Mouse (Mus musculus) heart, embryonic 14.5 days (tissue): ENCODE results near the gene Krtap5-1. TPM values are rescaled to one million over a fixed set of nuclear protein-coding genes. Genes with fewer than 3 reads are reported as not detected.
A peak's percentile ranks its signal among the peaks of the same experiment; 100 is the strongest.
"Not testable (repeated sequence)": the region's sequence is repeated elsewhere in the genome, so short reads cannot be mapped to it uniquely, and the experiment has no call there.

Experiments used
- ATAC-seq: fragments of 200-750 bp; cut with Nextera tagmentation; 2 replicates; pipeline ENCODE4 v1.8.0; 2017; ENCODE audit warnings: low read depth, moderate TSS enrichment; ENCODE audit not compliant: insufficient number of reproducible peaks, insufficient read depth, low FRiP score
- H3K27ac ChIP-seq, 2 experiments: fragments of 200-500 bp in 1 of 2; fragments of 300-500 bp in 1 of 2; sonication (generic) in 1 of 2; replicated peaks in 1 of 2; 2 replicates each; pipeline ENCODE4 v1.5.1; 2012 to 2014; ENCODE audit warnings: low read depth in 2 of 2, low read length in 2 of 2, control low read depth in 1 of 2, mild to moderate bottlenecking in 1 of 2, mixed read lengths in 1 of 2; ENCODE audit not compliant: control insufficient read depth in 1 of 2, insufficient read depth in 1 of 2
- H3K27me3 ChIP-seq: fragments of 300-500 bp; sonication (generic); 2 replicates; pipeline ENCODE4 v1.6.1; 2014; ENCODE audit warnings: mild to moderate bottlenecking, low read length, control low read depth; ENCODE audit not compliant: control insufficient read depth, insufficient read depth
- H3K36me3 ChIP-seq: fragments of 300-500 bp; sonication (generic); 2 replicates; pipeline ENCODE4 v1.6.1; 2014; ENCODE audit warnings: mild to moderate bottlenecking, control low read depth, low read length, mixed read lengths; ENCODE audit not compliant: control insufficient read depth, insufficient read depth
- H3K4me1 ChIP-seq, 2 experiments: fragments of 200-500 bp in 1 of 2; fragments of 300-500 bp in 1 of 2; sonication (generic) in 1 of 2; 2 replicates each; pipeline ENCODE4 v1.6.1; 2012 to 2014; ENCODE audit warnings: low read length in 2 of 2, control low read depth in 1 of 2, mixed read lengths in 1 of 2; ENCODE audit not compliant: control insufficient read depth in 2 of 2, insufficient read depth in 2 of 2
- H3K4me2 ChIP-seq: fragments of 300-500 bp; sonication (generic); 2 replicates; pipeline ENCODE4 v1.6.1; 2014; ENCODE audit warnings: mild to moderate bottlenecking, low read length
- H3K4me3 ChIP-seq, 2 experiments: fragments of 200-500 bp in 1 of 2; fragments of 300-500 bp in 1 of 2; sonication (generic) in 1 of 2; 2 replicates each; pipeline ENCODE4 v1.5.1; 2012 to 2014; ENCODE audit warnings: low read length in 2 of 2, mild to moderate bottlenecking in 2 of 2, control low read depth in 1 of 2, low read depth in 1 of 2, moderate library complexity in 1 of 2; ENCODE audit not compliant: control insufficient read depth in 1 of 2, insufficient read depth in 1 of 2
- H3K9ac ChIP-seq: fragments of 300-500 bp; sonication (generic); 2 replicates; pipeline ENCODE4 v1.6.1; 2014; ENCODE audit warnings: mild to moderate bottlenecking, low read length
- H3K9me3 ChIP-seq: fragments of 300-500 bp; sonication (generic); 2 replicates; pipeline ENCODE4 v1.6.1; 2016; ENCODE audit warnings: low read length, control low read depth; ENCODE audit not compliant: control insufficient read depth
- WGBS: fragments of 180-500 bp; shearing (Covaris S2); extraction: QIAGEN DNeasy Blood & Tissue Kit; methylation state at CpG from one replicate; pipeline ENCODE4 v1.1.7; 2014; 5-methylcytosine and 5-hydroxymethylcytosine counted together
- polyA plus RNA-seq: library from polyadenylated mRNA; unstranded; fragments of >200 nt; fragmentation: Nextera tagmentation; extraction: Ambion mirVana; gene quantifications from 2 replicates; pipeline ENCODE4 v1.2.1, GENCODE M21; 2014

The Krtap5-1 gene
- polyA plus RNA-seq, 1 experiment from 2014 or later, result not detected

DNA sequence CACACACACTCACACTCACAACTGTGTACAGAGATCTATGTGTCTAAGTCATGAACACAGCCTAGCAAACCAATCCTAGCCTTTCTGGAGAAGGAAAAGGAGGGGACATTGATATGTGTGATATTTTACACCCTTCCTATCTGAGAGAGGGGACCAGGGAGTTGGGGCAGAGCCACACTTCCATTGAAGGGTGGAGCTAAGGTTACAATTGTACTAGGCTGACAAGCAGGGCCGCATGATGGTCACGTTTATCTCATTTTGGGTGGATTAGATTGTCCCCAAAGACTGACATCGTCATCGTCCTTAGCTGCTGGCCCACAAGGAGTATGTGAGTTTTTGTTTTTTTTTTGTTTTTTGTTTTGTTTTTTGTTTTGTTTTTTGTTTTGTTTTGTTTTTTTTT lies 34.4 kb upstream of the Krtap5-1 start:
- H3K9ac ChIP-seq, result no peak overlapping the region
- no peak overlapping the region for H3K4me2 ChIP-seq
- H3K4me1 ChIP-seq, result peaks cover 42 to 43% of the 10 kb centered on the region in 2 experiments
- no peak overlapping the region for H3K4me3 ChIP-seq
- H3K9me3 ChIP-seq, result no peaks in the 10 kb centered on the region
- no peaks in the 10 kb centered on the region for H3K36me3 ChIP-seq
- no peaks in the 10 kb centered on the region for H3K27me3 ChIP-seq
- H3K27ac ChIP-seq, result peak overlapping the region; percentile 90 to 94
- 61% methylated on average over 4 of the region's 4 CpGs for WGBS
- no peak for ATAC-seq

DNA sequence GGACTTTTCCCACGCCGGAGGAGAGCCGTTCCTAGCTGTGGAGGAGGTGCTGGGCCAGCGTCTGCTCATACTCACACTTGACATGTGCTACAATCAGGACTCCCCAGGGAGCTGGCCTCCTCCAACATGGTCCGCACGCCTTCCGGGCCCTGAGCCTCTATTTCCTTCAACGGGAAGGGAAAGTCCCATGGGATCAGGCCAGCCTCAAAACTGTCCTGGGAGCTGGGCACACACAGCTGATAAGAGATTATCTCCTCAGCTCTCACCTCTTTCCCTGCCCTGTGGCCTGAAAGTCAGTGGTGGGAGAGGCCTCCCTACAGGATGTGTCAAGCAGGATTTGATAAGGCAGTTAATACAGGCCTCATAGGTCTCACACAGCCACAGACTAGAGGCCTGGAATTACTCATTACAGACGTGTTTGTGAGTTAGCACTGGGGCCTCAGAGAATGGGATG lies 33.4 kb upstream of the Krtap5-1 start:
- ATAC-seq, result peak; percentile 90
- H3K27ac ChIP-seq, result peak overlapping the region; percentile 90 to 94
- no peak overlapping the region for H3K4me2 ChIP-seq
- no peak overlapping the region for H3K4me3 ChIP-seq
- no peaks in the 10 kb centered on the region for H3K27me3 ChIP-seq
- no peaks in the 10 kb centered on the region for H3K36me3 ChIP-seq
- peaks cover 42 to 43% of the 10 kb centered on the region in 2 experiments for H3K4me1 ChIP-seq
- peak overlapping the region; percentile 30; the same call in 1 of the 2 replicates for H3K9ac ChIP-seq
- no peaks in the 10 kb centered on the region for H3K9me3 ChIP-seq
- WGBS, result 3% methylated on average over 9 of the region's 9 CpGs

GRCm38 (mm10) chr7:142328507-142328906 lies 31.6 kb upstream of the Krtap5-1 start:
- no peaks in the 10 kb centered on the region for H3K27me3 ChIP-seq
- no peak for ATAC-seq
- no peak overlapping the region for H3K4me3 ChIP-seq
- no peaks in the 10 kb centered on the region for H3K36me3 ChIP-seq
- H3K4me1 ChIP-seq, result peaks cover 38 to 39% of the 10 kb centered on the region in 2 experiments
- H3K9ac ChIP-seq, result no peak overlapping the region
- peak overlapping the region; percentile 11 to 94; a peak in 3 of 4 replicates for H3K27ac ChIP-seq
- H3K9me3 ChIP-seq, result no peaks in the 10 kb centered on the region
- WGBS, result 72% methylated on average over 3 of the region's 3 CpGs
- H3K4me2 ChIP-seq, result no peak overlapping the region

DNA sequence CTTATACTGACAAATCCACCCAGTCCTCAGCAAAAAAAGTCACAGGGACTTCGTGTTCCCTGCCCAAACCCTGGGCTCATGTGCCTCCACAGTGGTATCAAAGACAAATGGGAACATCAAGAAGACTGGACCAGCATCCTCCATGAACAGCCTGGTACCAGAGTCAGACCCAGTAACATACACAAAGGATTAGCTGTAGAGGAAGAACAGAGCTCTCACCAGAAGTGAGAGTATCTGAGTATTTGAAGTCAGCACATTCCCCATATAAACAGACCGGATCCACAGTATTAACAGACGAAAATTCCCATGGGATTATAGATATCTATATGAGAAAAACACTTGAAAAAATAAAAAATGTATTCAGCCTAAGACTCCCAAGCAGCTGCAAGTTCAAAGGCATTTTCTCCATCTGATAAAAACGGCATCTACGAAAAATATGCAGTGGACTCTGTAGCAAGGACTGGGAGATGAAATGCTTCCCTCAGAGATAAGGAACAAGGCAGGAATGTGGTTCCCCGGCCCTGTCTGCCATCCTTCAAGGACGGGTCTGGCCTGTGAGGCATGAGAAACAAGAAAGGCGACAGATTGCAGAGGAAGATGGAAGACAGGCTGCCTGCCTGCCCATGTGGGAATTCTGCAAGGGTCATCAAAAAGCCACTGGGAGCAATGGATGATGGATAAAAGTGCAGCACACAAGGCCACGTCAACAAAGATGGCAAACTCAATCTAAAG lies 30.0 kb upstream of the Krtap5-1 start:
- Histone ChIP-seq H3K4me2 (no peak overlapping the region), H3K4me3 (no peak overlapping the region), H3K4me1 (peaks cover 35 to 39% of the 10 kb centered on the region in 2 experiments), H3K27me3 (no peaks in the 10 kb centered on the region), H3K27ac (peak overlapping the region; percentile 46 to 94), H3K36me3 (no peaks in the 10 kb centered on the region), H3K9me3 (no peaks in the 10 kb centered on the region), H3K9ac (no peak overlapping the region)
- ATAC-seq, result no peak
- WGBS, result 25% methylated on average over 9 of the region's 9 CpGs

- Histone ChIP-seq H3K4me2 (no peak overlapping the region), H3K9ac (no peak overlapping the region), H3K27me3 (no peaks in the 10 kb centered on the region), H3K9me3 (no peaks in the 10 kb centered on the region), H3K4me3 (no peak overlapping the region), H3K27ac (no peak overlapping the region), H3K36me3 (no peaks in the 10 kb centered on the region), H3K4me1 (peaks cover 15 to 27% of the 10 kb centered on the region in 2 experiments)
- whole genome bisulfite sequencing, result 76% methylated on average over 12 of the region's 12 CpGs
- ATAC-seq, result no peak
Measured at GRCm38 (mm10) chr7:142323396-142324117, 26.6 kb upstream of the Krtap5-1 start.

GRCm38 (mm10) chr7:142322641-142323040 lies 25.7 kb upstream of the Krtap5-1 start:
- Histone ChIP-seq H3K4me3 (no peak overlapping the region), H3K9me3 (no peaks in the 10 kb centered on the region), H3K4me1 (peaks cover 16 to 31% of the 10 kb centered on the region in 2 experiments), H3K27me3 (no peaks in the 10 kb centered on the region), H3K36me3 (no peaks in the 10 kb centered on the region), H3K4me2 (no peak overlapping the region), H3K27ac (no peak overlapping the region), H3K9ac (no peak overlapping the region)
- 83% methylated on average over 6 of the region's 6 CpGs for WGBS
- ATAC-seq, result no peak

- not testable (repeated sequence) for H3K9ac ChIP-seq, H3K4me3 ChIP-seq, H3K4me2 ChIP-seq, H3K9me3 ChIP-seq, H3K36me3 ChIP-seq, ATAC-seq, H3K27me3 ChIP-seq
- H3K4me1 ChIP-seq, result peaks cover 19 to 32% of the 10 kb centered on the region in 2 experiments
- 71% methylated on average over 4 of the region's 10 CpGs for WGBS
- H3K27ac ChIP-seq, result peak overlapping the region in 1 of 2 experiments; percentile 9; a peak in 1 of 4 replicates
Measured at GRCm38 (mm10) chr7:142321637-142322306, 24.9 kb upstream of the Krtap5-1 start.
